Mouse (Mus musculus): Measurements from ENCODE around the gene Itga7. TPM values are rescaled to one million over a fixed set of nuclear protein-coding genes. Genes with fewer than 3 reads are reported as not detected.

Gene Itga7
- polyA plus RNA-seq, 1 experiment from 2014 or later = 4.2 TPM

DNA sequence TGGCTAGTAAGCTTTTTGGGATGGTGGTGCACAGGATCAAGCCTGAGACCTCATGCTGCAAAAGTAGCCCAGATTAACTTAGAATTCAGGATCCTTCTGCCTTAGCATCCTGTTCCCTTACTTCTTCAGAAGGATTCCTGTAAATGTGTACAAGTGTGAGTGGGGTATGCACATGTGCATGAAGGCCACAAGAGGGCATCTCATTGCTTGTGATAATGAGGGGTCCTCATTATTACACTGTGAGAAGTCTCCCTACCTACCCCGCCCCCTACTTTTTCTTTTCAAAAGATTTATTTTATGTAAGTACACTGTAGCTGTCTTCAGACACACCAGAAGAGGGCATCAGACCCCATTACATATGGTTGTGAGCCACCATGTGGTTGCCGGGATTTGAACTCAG lies 18.1 kb upstream of the Itga7 start:
- H3K4me3 ChIP-seq (ENCODE audit: low read depth, low read length) = no peak overlapping the region
- peaks cover 4% of the 10 kb centered on the region; the same call in 1 of the 2 replicates for H3K36me3 ChIP-seq (ENCODE audit: control insufficient read depth, insufficient read depth, low read length)
- DNase-seq (ENCODE audit: low spot score) = no peak
- H3K9me3 ChIP-seq (ENCODE audit: control insufficient read depth, low read length) = no peaks in the 10 kb centered on the region
- H3K4me1 ChIP-seq (ENCODE audit: control insufficient read depth, insufficient read depth, low read length) = no peaks in the 10 kb centered on the region
- no peak overlapping the region for H3K4me2 ChIP-seq (ENCODE audit: low read depth)
- H3K27ac ChIP-seq (ENCODE audit: low read depth, low read length) = no peak overlapping the region
- 94% methylated on average over 2 of the region's 2 CpGs for WGBS
- no peak overlapping the region for H3K9ac ChIP-seq (ENCODE audit: low read length)
- no peak for ATAC-seq (ENCODE audit: insufficient read depth, low FRiP score, low TSS enrichment)
- no peaks in the 10 kb centered on the region for H3K27me3 ChIP-seq (ENCODE audit: control insufficient read depth, insufficient read depth, low read length)

DNA sequence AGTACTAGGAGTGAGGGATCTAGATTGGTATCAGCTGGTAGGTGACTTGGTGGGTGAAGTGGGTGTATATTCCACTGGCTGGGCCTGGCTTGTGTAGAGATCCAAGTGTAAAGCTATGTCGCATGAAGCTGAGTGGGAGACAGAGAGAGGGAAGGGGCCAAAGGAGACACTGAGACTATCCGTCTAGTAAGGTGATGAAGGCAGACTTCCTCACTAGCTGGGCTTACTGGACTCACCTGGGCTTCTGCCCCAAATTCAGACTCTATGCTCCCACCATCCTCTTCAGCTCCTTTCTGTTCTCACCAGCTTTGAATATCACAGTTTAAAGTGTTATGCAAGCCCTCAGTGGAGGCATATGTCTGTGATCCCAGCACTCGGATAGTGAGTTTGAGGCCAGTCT lies 17.0 kb upstream of the Itga7 start:
- no peak for ATAC-seq (ENCODE audit: insufficient read depth, low FRiP score, low TSS enrichment)
- Histone ChIP-seq H3K27ac (ENCODE audit: low read depth, low read length) (no peak overlapping the region), H3K4me1 (ENCODE audit: control insufficient read depth, insufficient read depth, low read length) (no peaks in the 10 kb centered on the region), H3K36me3 (ENCODE audit: control insufficient read depth, insufficient read depth, low read length) (peaks cover 4% of the 10 kb centered on the region; the same call in 1 of the 2 replicates), H3K9me3 (ENCODE audit: control insufficient read depth, low read length) (no peaks in the 10 kb centered on the region), H3K9ac (ENCODE audit: low read length) (no peak overlapping the region), H3K4me3 (ENCODE audit: low read depth, low read length) (no peak overlapping the region), H3K4me2 (ENCODE audit: low read depth) (no peak overlapping the region), H3K27me3 (ENCODE audit: control insufficient read depth, insufficient read depth, low read length) (no peaks in the 10 kb centered on the region)
- DNase-seq (ENCODE audit: low spot score) = no peak
- WGBS = 92% methylated on average over 3 of the region's 3 CpGs

DNA sequence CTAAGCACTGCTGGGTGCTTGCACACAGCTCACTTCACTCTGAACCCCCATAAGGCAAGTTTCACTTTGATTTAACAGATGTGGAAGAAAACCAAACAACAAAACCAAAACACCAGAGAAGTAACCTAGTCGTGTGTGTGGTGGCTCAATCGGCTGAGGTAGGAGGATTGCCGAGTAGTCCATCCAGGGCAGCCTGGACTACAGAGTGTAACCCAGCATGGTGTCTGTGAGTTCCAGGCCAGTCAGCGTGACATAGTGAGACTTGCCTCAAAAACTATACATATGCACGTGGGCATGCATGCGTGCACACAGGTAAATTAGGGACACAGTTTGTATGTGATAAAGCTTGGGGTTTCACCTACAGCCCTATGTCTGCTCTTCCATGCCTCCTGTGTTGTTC lies 16.2 kb upstream of the Itga7 start:
- Histone ChIP-seq H3K36me3 (ENCODE audit: control insufficient read depth, insufficient read depth, low read length) (peaks cover 4% of the 10 kb centered on the region; the same call in 1 of the 2 replicates), H3K9ac (ENCODE audit: low read length) (no peak overlapping the region), H3K27me3 (ENCODE audit: control insufficient read depth, insufficient read depth, low read length) (no peaks in the 10 kb centered on the region), H3K4me1 (ENCODE audit: control insufficient read depth, insufficient read depth, low read length) (peaks cover 1% of the 10 kb centered on the region; the same call in 1 of the 2 replicates), H3K9me3 (ENCODE audit: control insufficient read depth, low read length) (no peaks in the 10 kb centered on the region), H3K27ac (ENCODE audit: low read depth, low read length) (no peak overlapping the region), H3K4me3 (ENCODE audit: low read depth, low read length) (no peak overlapping the region), H3K4me2 (ENCODE audit: low read depth) (no peak overlapping the region)
- no peak for ATAC-seq (ENCODE audit: insufficient read depth, low FRiP score, low TSS enrichment)
- DNase-seq (ENCODE audit: low spot score) = no peak
- 86% methylated on average over 6 of the region's 6 CpGs for WGBS

DNA sequence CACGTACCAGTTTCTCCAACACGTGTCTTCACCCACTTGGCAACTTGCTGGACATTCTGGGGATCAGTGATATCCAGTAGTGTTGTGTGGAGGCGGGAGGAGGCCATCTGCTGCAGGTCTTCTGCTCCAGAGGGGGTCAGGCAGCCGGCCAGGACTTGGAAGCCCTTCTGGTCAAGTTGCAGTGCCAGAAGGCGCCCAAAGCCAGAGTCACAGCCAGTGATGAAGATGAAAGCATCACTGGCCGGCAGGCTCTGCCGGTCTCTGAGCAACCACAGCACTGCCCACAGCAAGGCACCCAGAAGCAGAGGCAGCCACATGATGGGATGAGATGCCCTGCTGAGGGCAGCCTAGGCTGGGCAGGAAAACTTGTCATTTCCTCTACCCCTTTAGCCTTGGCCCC lies 15.4 kb upstream of the Itga7 start:
- H3K9ac ChIP-seq (ENCODE audit: low read length) = no peak overlapping the region; the same call in 1 of the 2 replicates
- no peaks in the 10 kb centered on the region for H3K27me3 ChIP-seq (ENCODE audit: control insufficient read depth, insufficient read depth, low read length)
- peaks cover 3% of the 10 kb centered on the region; the same call in 1 of the 2 replicates for H3K4me1 ChIP-seq (ENCODE audit: control insufficient read depth, insufficient read depth, low read length)
- no peaks in the 10 kb centered on the region for H3K9me3 ChIP-seq (ENCODE audit: control insufficient read depth, low read length)
- peaks cover 4% of the 10 kb centered on the region; the same call in 1 of the 2 replicates for H3K36me3 ChIP-seq (ENCODE audit: control insufficient read depth, insufficient read depth, low read length)
- DNase-seq (ENCODE audit: low spot score) (no peak), ATAC-seq (ENCODE audit: insufficient read depth, low FRiP score, low TSS enrichment) (no peak)
- H3K4me3 ChIP-seq (ENCODE audit: low read depth, low read length) = no peak overlapping the region
- no peak overlapping the region for H3K4me2 ChIP-seq (ENCODE audit: low read depth)
- whole genome bisulfite sequencing = 81% methylated on average over 7 of the region's 7 CpGs
- no peak overlapping the region for H3K27ac ChIP-seq (ENCODE audit: low read depth, low read length)

DNA sequence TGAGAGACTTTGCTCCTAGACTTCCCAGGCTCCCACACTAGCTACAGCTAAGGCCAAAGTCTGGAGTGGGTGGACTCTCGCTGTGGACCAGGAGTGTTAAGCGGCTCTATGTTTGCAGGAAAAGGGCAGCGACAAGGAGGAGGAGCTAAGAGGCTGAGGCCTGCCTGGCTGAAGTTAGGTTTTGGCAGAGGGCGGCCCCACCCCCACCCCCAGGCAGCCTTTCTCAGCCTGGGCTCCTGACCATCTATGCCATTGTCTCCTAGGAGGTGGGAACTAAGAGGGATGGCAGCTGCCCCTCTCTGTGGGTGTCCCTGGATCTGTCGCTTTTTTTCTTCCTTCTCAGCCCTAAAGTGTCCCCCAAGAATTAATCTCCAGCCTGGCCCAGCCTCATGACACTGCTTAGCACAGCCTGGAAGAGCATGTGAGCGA lies 14.4 kb upstream of the Itga7 start:
- H3K4me3 ChIP-seq (ENCODE audit: low read depth, low read length) = no peak overlapping the region
- H3K4me1 ChIP-seq (ENCODE audit: control insufficient read depth, insufficient read depth, low read length) = peaks cover 6% of the 10 kb centered on the region
- no peak overlapping the region for H3K27ac ChIP-seq (ENCODE audit: low read depth, low read length)
- H3K9me3 ChIP-seq (ENCODE audit: control insufficient read depth, low read length) = no peaks in the 10 kb centered on the region
- DNase-seq (ENCODE audit: low spot score) (no peak), ATAC-seq (ENCODE audit: insufficient read depth, low FRiP score, low TSS enrichment) (no peak)
- WGBS = 18% methylated on average over 6 of the region's 6 CpGs
- H3K4me2 ChIP-seq (ENCODE audit: low read depth) = no peak overlapping the region
- no peaks in the 10 kb centered on the region for H3K27me3 ChIP-seq (ENCODE audit: control insufficient read depth, insufficient read depth, low read length)
- H3K9ac ChIP-seq (ENCODE audit: low read length) = no peak overlapping the region
- peaks cover 4% of the 10 kb centered on the region; the same call in 1 of the 2 replicates for H3K36me3 ChIP-seq (ENCODE audit: control insufficient read depth, insufficient read depth, low read length)

DNA sequence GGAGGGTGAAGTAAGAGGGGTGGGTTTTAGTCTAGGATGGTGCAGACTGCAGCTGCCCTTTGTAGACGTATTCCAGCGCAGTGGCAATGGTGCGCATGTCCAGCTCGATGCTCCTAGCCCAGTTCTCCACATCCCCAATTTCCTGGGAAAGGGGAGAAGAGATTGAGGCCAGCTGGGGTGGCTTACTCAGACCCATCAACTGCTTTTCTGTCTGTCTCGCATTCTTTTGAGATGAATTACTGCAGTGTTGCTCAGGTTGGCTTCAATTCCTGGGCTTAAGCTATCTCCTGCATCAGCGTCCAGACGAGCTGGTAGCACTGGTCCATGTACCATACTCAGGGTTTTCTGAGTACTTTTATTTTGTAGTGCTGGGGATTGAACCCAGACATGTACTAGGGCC lies 13.7 kb upstream of the Itga7 start:
- 88% methylated on average over 7 of the region's 7 CpGs for WGBS
- no peak overlapping the region for H3K4me2 ChIP-seq (ENCODE audit: low read depth)
- DNase-seq (ENCODE audit: low spot score) (no peak), ATAC-seq (ENCODE audit: insufficient read depth, low FRiP score, low TSS enrichment) (no peak)
- H3K4me3 ChIP-seq (ENCODE audit: low read depth, low read length) = no peak overlapping the region
- H3K9ac ChIP-seq (ENCODE audit: low read length) = no peak overlapping the region
- no peak overlapping the region for H3K27ac ChIP-seq (ENCODE audit: low read depth, low read length)
- peaks cover 6% of the 10 kb centered on the region for H3K4me1 ChIP-seq (ENCODE audit: control insufficient read depth, insufficient read depth, low read length)
- no peaks in the 10 kb centered on the region for H3K27me3 ChIP-seq (ENCODE audit: control insufficient read depth, insufficient read depth, low read length)
- H3K36me3 ChIP-seq (ENCODE audit: control insufficient read depth, insufficient read depth, low read length) = peaks cover 4% of the 10 kb centered on the region; the same call in 1 of the 2 replicates
- H3K9me3 ChIP-seq (ENCODE audit: control insufficient read depth, low read length) = no peaks in the 10 kb centered on the region

DNA sequence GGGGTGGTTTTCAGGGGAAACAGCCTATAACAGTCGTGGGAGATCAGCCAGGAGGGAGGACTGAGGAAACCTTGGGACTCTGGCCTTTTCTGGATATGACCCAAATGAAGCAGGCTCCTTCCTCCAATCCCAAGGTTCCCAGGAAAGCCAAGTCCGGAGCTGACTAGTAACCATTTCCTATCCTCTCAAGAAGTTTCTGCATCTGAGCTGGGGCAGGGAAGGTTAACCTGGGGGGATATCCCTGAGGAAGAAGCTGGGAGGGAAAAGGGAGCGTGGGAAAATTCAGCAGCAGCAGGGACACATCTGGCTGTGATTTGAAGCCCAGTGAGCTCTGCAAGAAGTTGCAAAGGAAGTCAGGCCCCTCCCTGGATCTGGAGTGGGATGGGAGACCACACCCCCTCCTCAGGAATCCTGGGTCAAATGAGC lies 12.9 kb upstream of the Itga7 start:
- H3K4me3 ChIP-seq (ENCODE audit: low read depth, low read length) = no peak overlapping the region
- ATAC-seq (ENCODE audit: insufficient read depth, low FRiP score, low TSS enrichment) (no peak), DNase-seq (ENCODE audit: low spot score) (no peak)
- no peak overlapping the region for H3K27ac ChIP-seq (ENCODE audit: low read depth, low read length)
- H3K4me2 ChIP-seq (ENCODE audit: low read depth) = no peak overlapping the region
- no peaks in the 10 kb centered on the region for H3K27me3 ChIP-seq (ENCODE audit: control insufficient read depth, insufficient read depth, low read length)
- 72% methylated on average over 3 of the region's 3 CpGs for WGBS
- no peak overlapping the region for H3K9ac ChIP-seq (ENCODE audit: low read length)
- H3K9me3 ChIP-seq (ENCODE audit: control insufficient read depth, low read length) = no peaks in the 10 kb centered on the region
- H3K36me3 ChIP-seq (ENCODE audit: control insufficient read depth, insufficient read depth, low read length) = peaks cover 4% of the 10 kb centered on the region; the same call in 1 of the 2 replicates
- peaks cover 6% of the 10 kb centered on the region for H3K4me1 ChIP-seq (ENCODE audit: control insufficient read depth, insufficient read depth, low read length)

DNA sequence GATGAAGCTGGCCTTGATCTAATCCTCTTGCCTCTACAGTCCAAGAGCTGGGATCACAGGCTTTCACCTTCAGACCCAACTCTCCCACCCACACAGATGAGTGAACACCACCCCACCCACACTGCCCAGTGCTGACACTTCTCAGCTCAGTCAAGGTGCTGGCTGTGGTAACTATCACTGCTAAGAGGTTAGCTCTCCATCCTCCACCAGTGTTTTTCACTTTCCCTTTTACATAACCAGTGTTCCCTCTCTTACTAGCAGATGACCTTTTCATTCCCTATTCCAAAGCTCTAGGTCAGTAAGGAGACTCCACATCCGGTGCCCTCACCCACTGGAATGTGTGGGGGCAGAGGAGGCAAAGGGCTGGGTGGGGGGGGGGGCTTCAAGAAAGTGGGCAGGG lies 12.4 kb upstream of the Itga7 start:
- no peak overlapping the region for H3K4me3 ChIP-seq (ENCODE audit: low read depth, low read length)

More for the DNA sequence above, 12.4 kb upstream of the Itga7 start:
- ATAC-seq (ENCODE audit: insufficient read depth, low FRiP score, low TSS enrichment) (no peak), DNase-seq (ENCODE audit: low spot score) (no peak)
- no peak overlapping the region for H3K4me2 ChIP-seq (ENCODE audit: low read depth)
- 79% methylated on average over 1 of the region's 1 CpGs for WGBS
- no peaks in the 10 kb centered on the region for H3K27me3 ChIP-seq (ENCODE audit: control insufficient read depth, insufficient read depth, low read length)
- no peak overlapping the region for H3K27ac ChIP-seq (ENCODE audit: low read depth, low read length)
- H3K9ac ChIP-seq (ENCODE audit: low read length) = no peak overlapping the region
- no peaks in the 10 kb centered on the region for H3K9me3 ChIP-seq (ENCODE audit: control insufficient read depth, low read length)
- H3K36me3 ChIP-seq (ENCODE audit: control insufficient read depth, insufficient read depth, low read length) = peaks cover 4% of the 10 kb centered on the region; the same call in 1 of the 2 replicates
- peaks cover 6% of the 10 kb centered on the region for H3K4me1 ChIP-seq (ENCODE audit: control insufficient read depth, insufficient read depth, low read length)

All from neural tube, embryonic 11.5 days (tissue).